ENCODE assay signal across 9 mouse cellular contexts in the genomic region with DNA sequence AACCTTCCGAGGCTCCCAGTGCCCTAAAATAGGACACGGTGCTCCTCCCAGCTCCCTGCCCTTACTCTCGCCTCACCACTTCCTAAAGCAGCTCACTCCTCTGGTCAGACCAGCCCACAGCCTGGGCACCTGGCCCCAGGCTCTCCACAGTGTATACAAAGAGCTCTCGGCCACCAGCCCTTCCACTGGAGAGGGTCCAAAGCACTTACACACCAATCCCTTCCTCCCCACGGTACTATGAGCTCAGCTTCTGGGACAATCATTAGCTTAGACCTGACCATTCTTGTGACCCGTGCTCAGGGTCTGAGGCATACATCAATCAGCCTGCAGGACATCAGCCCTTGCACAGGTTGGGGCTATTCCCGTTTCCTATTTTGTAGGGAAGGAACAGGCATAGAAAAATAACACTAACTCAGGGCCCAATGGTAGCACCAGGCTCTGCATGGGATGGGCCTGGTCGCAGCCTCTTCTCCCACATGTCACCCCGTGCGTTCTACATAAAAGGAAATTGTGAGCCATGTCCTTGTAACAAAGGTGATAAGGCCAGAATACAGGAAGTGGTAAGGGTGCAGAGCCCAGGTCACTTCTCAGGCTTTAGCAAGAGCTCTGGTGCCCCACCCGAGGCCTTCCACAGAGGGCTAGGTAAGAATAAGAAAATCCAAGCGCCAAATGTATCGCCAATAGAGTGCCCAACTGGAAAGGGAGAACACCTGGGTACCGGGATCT. TPM values are rescaled to one million over a fixed set of nuclear protein-coding genes. Genes with fewer than 3 reads are reported as not detected.
A peak's percentile ranks its signal among the peaks of the same experiment; 100 is the strongest.
DNase-seq lines count a peak whose midpoint lies in the region; ATAC-seq lines count a peak whose summit lies in the region.
"Had no signal": no experiment of that assay in that cellular context is flagged by ENCODE, and none has a peak within 500 bp of the region (broad histone marks: within the 10 kb centered on the region; RNA-seq: fewer than 3 reads in every experiment).

No protein-coding gene starts in this region.

- H3K36me3 ChIP-seq in forebrain, embryonic 10.5 days (replicated peaks) = no peaks in the 10 kb centered on the region
- no peaks in the 10 kb centered on the region for H3K36me3 ChIP-seq in forebrain, embryonic 13.5 days (ENCODE audit: poor library complexity, severe bottlenecking)
- no peaks in the 10 kb centered on the region for H3K36me3 ChIP-seq in heart, embryonic 16.5 days (ENCODE audit: control insufficient read depth, insufficient read depth)
- no peaks in the 10 kb centered on the region for H3K36me3 ChIP-seq in liver, embryonic 11.5 days (ENCODE audit: control insufficient read depth, insufficient read depth, low read length)

- H3K27me3 ChIP-seq in forebrain, embryonic 10.5 days (ENCODE audit: poor library complexity, severe bottlenecking) = no peaks in the 10 kb centered on the region
- no peaks in the 10 kb centered on the region for H3K27me3 ChIP-seq in forebrain, embryonic 13.5 days
- no peaks in the 10 kb centered on the region for H3K27me3 ChIP-seq in heart, embryonic 16.5 days (ENCODE audit: control insufficient read depth, insufficient read depth, low read length)
- no peaks in the 10 kb centered on the region; the same call in 1 of the 2 replicates for H3K27me3 ChIP-seq in liver, embryonic 11.5 days (replicated peaks; ENCODE audit: control insufficient read depth, insufficient read depth, low read length)

- H3K4me1 ChIP-seq in forebrain, embryonic 10.5 days = peaks cover 41% of the 10 kb centered on the region
- peaks cover 30% of the 10 kb centered on the region for H3K4me1 ChIP-seq in forebrain, embryonic 13.5 days
- H3K4me1 ChIP-seq in heart, embryonic 16.5 days (ENCODE audit: control insufficient read depth, insufficient read depth, low read length) = peaks cover 60% of the 10 kb centered on the region
- H3K4me1 ChIP-seq in liver, embryonic 11.5 days (replicated peaks; ENCODE audit: control insufficient read depth, insufficient read depth, low read length) = peaks cover 30% of the 10 kb centered on the region

- no peak overlapping the region for H3K4me3 ChIP-seq in forebrain, embryonic 10.5 days
- H3K4me3 ChIP-seq in forebrain, embryonic 13.5 days = no peak overlapping the region
- no peak overlapping the region for H3K4me3 ChIP-seq in heart, embryonic 16.5 days (ENCODE audit: low read length)
- no peak overlapping the region for H3K4me3 ChIP-seq in liver, embryonic 11.5 days (ENCODE audit: low read depth, low read length)

- no peak for DNase-seq in forebrain, embryonic 10.5 days (ENCODE audit: extremely low spot score, low spot score)
- no peak for DNase-seq in liver, embryonic 11.5 days (ENCODE audit: low spot score)
- peak; percentile 32 to 65 for DNase-seq in natural killer cell, adult 2 months (ENCODE audit: low spot score in 2 of 2)
- no peak for DNase-seq in gastrocnemius, postnatal 14 days
- DNase-seq in adrenal gland, adult 18-20 months (ENCODE audit: low spot score in 2 of 2) = no peak

- 85% methylated on average over 14 of the region's 14 CpGs for WGBS in forebrain, embryonic 10.5 days
- 86% methylated on average over 14 of the region's 14 CpGs for WGBS in forebrain, embryonic 13.5 days
- 57% methylated on average over 14 of the region's 14 CpGs for WGBS in heart, embryonic 16.5 days
- 54% methylated on average over 14 of the region's 14 CpGs for WGBS in liver, embryonic 11.5 days

- H3K9ac ChIP-seq in forebrain, embryonic 13.5 days = no peak overlapping the region
- H3K9ac ChIP-seq in heart, embryonic 16.5 days (ENCODE audit: low read length) = no peak overlapping the region
- H3K9ac ChIP-seq in liver, embryonic 11.5 days (ENCODE audit: low read depth, low read length) = no peak overlapping the region

- H3K4me2 ChIP-seq in forebrain, embryonic 13.5 days = no peak overlapping the region
- no peak overlapping the region for H3K4me2 ChIP-seq in heart, embryonic 16.5 days (ENCODE audit: low read depth, low read length)
- H3K4me2 ChIP-seq in liver, embryonic 11.5 days = no peak overlapping the region

- no peaks in the 10 kb centered on the region for H3K9me3 ChIP-seq in forebrain, embryonic 10.5 days
- no peaks in the 10 kb centered on the region for H3K9me3 ChIP-seq in forebrain, embryonic 13.5 days (replicated peaks)
- no peaks in the 10 kb centered on the region for H3K9me3 ChIP-seq in heart, embryonic 16.5 days (replicated peaks; ENCODE audit: control insufficient read depth, low read length)
- no peaks in the 10 kb centered on the region for H3K9me3 ChIP-seq in liver, embryonic 11.5 days (ENCODE audit: control insufficient read depth, low read length)

- no peak for ATAC-seq in forebrain, embryonic 13.5 days
- ATAC-seq in heart, embryonic 16.5 days (replicated peaks; ENCODE audit: extremely low read depth, insufficient read depth, low FRiP score) = no peak
- peak; percentile 56; the same call in 1 of the 2 replicates for ATAC-seq in liver, embryonic 11.5 days (replicated peaks; ENCODE audit: low FRiP score)
- ATAC-seq in frontal cortex, adult (ENCODE audit: low TSS enrichment) = no peak
- ATAC-seq: CD4-positive, CD25-positive, alpha-beta regulatory T cell, adult 4 months had no signal

- 0 out of 2 replicates have a peak overlapping the region, but pooled peaks have one; percentile 41 for H3K27ac ChIP-seq in forebrain, embryonic 10.5 days
- H3K27ac ChIP-seq in forebrain, embryonic 13.5 days = no peak overlapping the region
- peak overlapping the region; percentile 41; the same call in 1 of the 2 replicates for H3K27ac ChIP-seq in heart, embryonic 16.5 days (ENCODE audit: low read length)
- H3K27ac ChIP-seq in liver, embryonic 11.5 days (ENCODE audit: low read depth, low read length) = peak overlapping the region; percentile 1

- intact Hi-C loops in gastrocnemius, postnatal 14 days (cut with DNase I; ENCODE audit: low total_unique reads) = no loop called here

RNA-seq across cellular contexts. Expression of gene Itpk1, which starts 56.7 kb away (rescaled TPM):
- 16.5 and 18.5 TPM in 2 replicates for polyA plus RNA-seq in forebrain, embryonic 10.5 days (2016; fragmentation: Nextera tagmentation; extraction: Ambion mirVana)
- polyA plus RNA-seq in forebrain, embryonic 13.5 days (2015; fragmentation: Nextera tagmentation; extraction: Ambion mirVana) = 34.5 and 38.7 TPM in 2 replicates
- polyA plus RNA-seq in heart, embryonic 16.5 days (2015; fragmentation: Nextera tagmentation; extraction: Ambion mirVana) = 7.2 and 8.8 TPM in 2 replicates
- polyA plus RNA-seq in liver, embryonic 11.5 days (2014; fragmentation: Nextera tagmentation; extraction: Ambion mirVana) = 5.8 and 7.3 TPM in 2 replicates
- total RNA-seq in gastrocnemius, postnatal 14 days (2021) = 1 to 10 TPM; 6.4 to 8.4 TPM
- total RNA-seq in adrenal gland, adult 18-20 months (2021) = 100 to 1,000 TPM in 1 of 2 experiments, 10 to 100 TPM in 1; 49.7 to 156 TPM

Comparison
In these comparisons a context has a peak if more than half of its experiments do, and no peak if none do; other contexts are left out.
1. DNase-seq: peak in natural killer cell, adult 2 months (2 of 2); none in forebrain, embryonic 10.5 days (single experiment), liver, embryonic 11.5 days (single experiment), gastrocnemius, postnatal 14 days (single experiment) and adrenal gland, adult 18-20 months (0 of 2).